Mouse (Mus musculus) lung, adult 2 months (tissue): Measurements from ENCODE around the gene Olfr374. TPM values are rescaled to one million over a fixed set of nuclear protein-coding genes. Genes with fewer than 3 reads are reported as not detected.

ENCODE experiments used
- DNase-seq: peaks from one replicate; pipeline ENCODE4 v3.0.0; 2022
- H3K4me1 ChIP-seq: fragments of 200-500 bp; 2 replicates; pipeline ENCODE4 v1.6.1; 2011; ENCODE audit warnings: low read length; ENCODE audit not compliant: control insufficient read depth, insufficient read depth
- H3K4me3 ChIP-seq: fragments of 200-500 bp; replicated peaks from 2 replicates; pipeline ENCODE3; 2011; ENCODE audit warnings: low read depth, mild to moderate bottlenecking, control low read depth, low read length; ENCODE audit errors: extremely low read depth
- CTCF ChIP-seq: fragments of 200-500 bp; IDR thresholded peaks from 2 replicates; pipeline ENCODE4 v1.5.1; 2011; ENCODE audit warnings: mild to moderate bottlenecking, low read length, control low read depth; ENCODE audit not compliant: insufficient read depth
- POLR2A ChIP-seq: fragments of 200-500 bp; IDR thresholded peaks from 2 replicates; pipeline ENCODE4 v1.6.1; 2011; ENCODE audit warnings: low read depth, mild to moderate bottlenecking, control low read depth, low read length, borderline replicate concordance; ENCODE audit errors: extremely low read depth
- WGBS: fragments of 180-500 bp; shearing (Covaris S2); methylation state at CpG from one replicate; pipeline ENCODE4 v1.1.7; 2018; 5-methylcytosine and 5-hydroxymethylcytosine counted together
- polyA plus RNA-seq: library from polyadenylated mRNA; depleted of rRNA; stranded (reverse); fragments of >200 nt; gene quantifications from 2 replicates; pipeline ENCODE4 v1.2.3, GENCODE M21; 2012; rRNA removed

Olfr374 gene
- polyA plus RNA-seq, 1 experiment: not detected

DNA sequence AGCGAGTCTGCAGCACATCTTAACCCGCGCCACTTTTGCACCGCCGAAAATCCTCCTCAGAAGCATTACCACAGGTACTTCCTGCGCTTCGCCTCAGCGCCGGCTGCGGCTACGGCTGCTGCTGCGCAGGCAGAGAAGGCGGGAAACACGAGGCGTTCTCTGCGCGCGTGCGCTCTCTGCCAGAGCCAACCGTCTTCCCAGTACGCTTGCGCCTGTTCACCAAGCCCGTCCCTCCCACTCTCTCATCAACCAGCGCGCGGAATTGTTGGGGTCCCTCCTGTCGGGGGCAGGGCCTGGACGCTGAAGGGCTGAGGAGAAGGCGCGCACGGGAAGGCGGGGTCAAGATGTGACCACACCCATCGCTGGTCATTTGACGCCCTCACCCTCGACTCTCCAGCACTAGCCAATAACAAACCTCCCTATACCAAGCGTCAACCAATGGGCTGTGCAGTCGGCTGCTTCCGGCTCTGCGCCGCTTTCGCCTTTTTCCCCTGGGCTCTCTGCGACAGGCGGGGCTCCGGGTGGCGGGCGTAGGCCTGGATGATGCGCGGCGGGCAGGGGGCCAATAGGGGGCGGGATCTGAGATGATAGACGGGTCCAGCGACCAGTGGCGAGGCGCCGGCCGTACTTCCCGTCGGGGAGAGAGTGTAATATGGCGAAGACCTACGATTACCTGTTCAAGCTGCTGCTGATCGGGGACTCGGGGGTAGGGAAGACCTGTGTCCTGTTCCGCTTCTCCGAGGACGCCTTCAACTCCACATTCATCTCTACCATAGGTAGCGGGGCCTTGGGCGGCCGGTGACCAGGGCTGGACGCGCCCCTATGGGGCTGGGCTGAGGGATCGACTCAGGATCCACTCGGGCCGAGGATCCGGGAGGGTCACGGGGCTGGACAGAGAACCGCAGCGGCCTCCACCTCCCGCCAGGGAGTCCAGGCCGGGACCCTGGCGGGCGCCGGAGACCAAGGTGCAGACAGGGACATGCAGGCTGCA is 54.2 kb downstream of the Olfr374 start, which contains the start of gene Rab8a:
Rab8a (plus strand) TSS at position 494 of the 991 bp plus-strand sequence.
- peak within 1 kb of the TSS; percentile 96 for H3K4me3 ChIP-seq
- DNase-seq: peak; percentile 99
- TF ChIP-seq CTCF: no peak
- peak; percentile 94 for TF ChIP-seq POLR2A
- peaks cover 11% of the 10 kb centered on the region for H3K4me1 ChIP-seq
- under 1% methylated on average over 82 of the region's 82 CpGs for WGBS

DNA sequence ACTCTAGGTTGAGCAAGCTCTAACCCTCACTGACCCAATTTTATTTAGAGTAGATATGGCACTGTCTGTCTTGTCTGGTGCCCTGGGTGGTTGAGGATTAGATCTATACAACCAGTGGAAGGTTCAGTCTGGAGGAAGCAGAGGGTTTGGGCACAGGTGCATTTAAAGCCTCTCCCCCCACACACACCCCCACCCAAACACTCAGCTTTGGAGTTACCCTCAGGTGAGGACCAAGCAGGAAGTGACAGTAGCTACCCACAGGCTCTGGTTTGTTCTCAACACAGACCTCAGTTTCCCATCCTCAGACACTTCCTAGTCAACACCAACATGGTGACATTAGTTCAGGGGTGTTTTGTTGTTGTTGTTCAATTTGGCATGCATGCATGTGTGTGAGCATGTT is 56.0 kb downstream of the Olfr374 start:
- no peak for DNase-seq
- no peak overlapping the region for H3K4me3 ChIP-seq
- H3K4me1 ChIP-seq: peaks cover 11% of the 10 kb centered on the region
- TF ChIP-seq CTCF (no peak), POLR2A (no peak)

Other genes with a start within 250 kb of the Olfr374 start
- gene Zfp709, start 225.0 kb upstream of the Olfr374 start, polyA plus RNA-seq: 0.27 and 0.50 TPM in 2 replicates
- 0.57 and 0.96 TPM in 2 replicates for gene Zfp882, start 198.4 kb upstream of the Olfr374 start, polyA plus RNA-seq
- gene Zfp617, start 198.4 kb upstream of the Olfr374 start, polyA plus RNA-seq: 1.7 and 2.7 TPM in 2 replicates
- 3.0 and 5.2 TPM in 2 replicates for gene Zfp961, start 156.0 kb upstream of the Olfr374 start, polyA plus RNA-seq
- 18.2 and 26.4 TPM in 2 replicates for gene Cyp4f18, start 97.4 kb upstream of the Olfr374 start, polyA plus RNA-seq
- gene Olfr372, start 65.8 kb upstream of the Olfr374 start, polyA plus RNA-seq: not detected in 2 replicates
- gene Olfr373, start 23.9 kb upstream of the Olfr374 start, polyA plus RNA-seq: not detected in 2 replicates
- 139 and 170 TPM in 2 replicates for gene Tpm4, start 27.9 kb downstream of the Olfr374 start, polyA plus RNA-seq
- gene Rab8a, start 54.2 kb downstream of the Olfr374 start, polyA plus RNA-seq: 39.1 and 67.4 TPM in 2 replicates
- gene Hsh2d, start 82.6 kb downstream of the Olfr374 start, polyA plus RNA-seq: 1.6 and 1.8 TPM in 2 replicates
- 0.25 TPM in 1 of 2 replicates, not detected in the other for gene Cib3, start 105.8 kb downstream of the Olfr374 start, polyA plus RNA-seq
- gene Gm11034, start 106.6 kb downstream of the Olfr374 start, polyA plus RNA-seq: not detected in 2 replicates
- gene Fam32a, start 112.7 kb downstream of the Olfr374 start, polyA plus RNA-seq: 35.9 and 50.0 TPM in 2 replicates
- 67.5 and 78.6 TPM in 2 replicates for gene Ap1m1, start 133.0 kb downstream of the Olfr374 start, polyA plus RNA-seq
- gene Gm10282, start 198.2 kb downstream of the Olfr374 start, polyA plus RNA-seq: 0.53 and 1.8 TPM in 2 replicates
- gene Klf2, start 212.0 kb downstream of the Olfr374 start, polyA plus RNA-seq: 144 and 340 TPM in 2 replicates